Mouse (Mus musculus): ENCODE results near the gene Atoh8. TPM values are rescaled to one million over a fixed set of nuclear protein-coding genes. Genes with fewer than 3 reads are reported as not detected.

Gene Atoh8
- polyA plus RNA-seq, 1 experiment from 2014 or later, result 3.1 TPM

DNA sequence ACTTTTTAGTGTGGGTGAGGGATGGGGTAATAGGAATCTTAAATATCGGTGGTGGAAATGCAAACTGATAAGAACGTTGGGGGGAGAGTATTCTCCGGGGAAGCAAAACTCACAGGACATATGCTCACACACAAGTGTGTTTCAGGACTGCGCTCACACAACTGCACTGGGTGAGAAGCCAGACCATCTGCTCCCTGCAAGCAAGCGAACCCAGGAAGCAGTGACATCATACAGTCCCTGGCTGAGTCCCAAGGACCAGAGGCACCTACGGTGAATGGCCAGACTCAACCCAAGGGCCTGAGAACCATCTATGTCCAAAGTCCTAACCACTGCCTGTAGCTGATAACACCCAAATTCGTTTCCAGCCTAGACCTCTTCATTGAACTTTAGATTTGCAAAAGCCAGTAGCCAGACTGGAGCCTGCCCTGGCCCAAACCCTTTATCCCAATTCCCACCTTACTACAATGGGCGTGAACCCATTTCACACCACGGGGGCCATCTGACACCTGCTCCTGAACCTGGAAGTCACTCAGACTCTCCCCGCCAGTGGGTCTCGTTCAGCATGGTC lies 35.7 kb upstream of the Atoh8 start:
- 80% methylated on average over 11 of the region's 11 CpGs for WGBS
- Histone ChIP-seq H3K4me1 (no peaks in the 10 kb centered on the region), H3K36me3 (no peaks in the 10 kb centered on the region), H3K27ac (replicated peaks) (no peak overlapping the region), H3K4me2 (no peak overlapping the region), H3K27me3 (replicated peaks) (0 out of 2 replicates have a peak, but pooled peaks cover under 1% of the 10 kb centered on the region), H3K9me3 (replicated peaks) (no peaks in the 10 kb centered on the region), H3K9ac (replicated peaks) (no peak overlapping the region), H3K4me3 (replicated peaks) (no peak overlapping the region)
- ATAC-seq (ENCODE audit: low FRiP score), result no peak

DNA sequence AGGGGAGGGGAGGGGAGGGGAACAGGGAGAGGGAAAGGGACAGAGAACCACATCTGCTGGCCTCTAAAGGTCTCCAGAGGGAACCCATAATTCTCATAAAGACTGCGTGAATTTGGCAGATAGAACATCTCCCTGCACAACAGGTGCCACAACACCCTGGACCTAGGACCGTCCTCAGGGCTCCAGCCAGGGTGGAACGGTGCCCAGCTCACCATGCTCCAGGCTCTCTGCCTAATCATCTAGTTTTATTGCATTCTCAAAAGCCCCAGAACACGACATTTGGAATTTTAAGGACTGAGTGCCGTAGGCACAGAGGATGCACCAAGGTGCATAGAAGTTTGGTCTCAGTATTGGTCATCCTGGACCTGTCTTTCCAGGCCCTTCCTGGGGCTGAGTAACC lies 34.9 kb upstream of the Atoh8 start:
- Histone ChIP-seq H3K9me3 (replicated peaks) (no peaks in the 10 kb centered on the region), H3K4me3 (replicated peaks) (no peak overlapping the region), H3K9ac (replicated peaks) (no peak overlapping the region), H3K27ac (replicated peaks) (no peak overlapping the region), H3K4me1 (no peaks in the 10 kb centered on the region), H3K27me3 (replicated peaks) (0 out of 2 replicates have a peak, but pooled peaks cover 5% of the 10 kb centered on the region), H3K36me3 (no peaks in the 10 kb centered on the region), H3K4me2 (no peak overlapping the region)
- 61% methylated on average over 5 of the region's 5 CpGs for WGBS
- ATAC-seq (ENCODE audit: low FRiP score), result no peak

DNA sequence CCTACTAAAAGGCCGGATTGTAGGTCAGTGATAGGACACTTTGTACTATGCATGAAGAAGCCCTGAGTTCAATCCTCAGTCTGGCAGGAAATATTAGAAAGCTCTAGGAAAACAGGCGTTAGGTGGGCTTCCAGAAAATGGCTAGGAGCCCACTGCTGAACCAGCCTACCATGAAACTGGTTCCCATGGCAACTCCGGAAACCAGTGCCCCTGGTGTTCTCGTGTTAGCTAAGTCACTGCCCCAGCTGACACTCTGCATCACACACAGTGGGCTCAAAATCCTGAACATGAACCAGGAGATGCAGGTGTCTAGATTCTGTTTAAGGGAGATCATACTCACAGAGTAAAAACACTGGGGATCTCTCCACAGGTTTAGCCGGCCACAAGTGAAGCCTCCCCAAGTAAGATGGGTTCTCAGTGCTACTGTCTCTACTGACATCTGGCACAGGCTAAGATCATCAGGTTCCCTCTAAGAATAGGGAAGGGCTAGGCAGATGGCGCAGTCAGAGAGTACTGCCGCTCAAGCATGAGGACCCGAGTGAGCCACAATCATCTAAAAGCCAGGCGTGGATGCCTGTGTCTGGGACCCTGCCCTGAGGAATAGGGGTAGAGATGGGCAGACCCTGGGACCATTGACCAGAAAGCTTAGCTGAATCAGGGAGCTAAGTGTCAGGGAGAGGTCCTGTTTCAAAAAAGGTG lies 32.9 kb upstream of the Atoh8 start:
- no peak for ATAC-seq (ENCODE audit: low FRiP score)
- H3K27ac ChIP-seq (replicated peaks), result no peak overlapping the region
- WGBS, result 66% methylated on average over 9 of the region's 9 CpGs

DNA sequence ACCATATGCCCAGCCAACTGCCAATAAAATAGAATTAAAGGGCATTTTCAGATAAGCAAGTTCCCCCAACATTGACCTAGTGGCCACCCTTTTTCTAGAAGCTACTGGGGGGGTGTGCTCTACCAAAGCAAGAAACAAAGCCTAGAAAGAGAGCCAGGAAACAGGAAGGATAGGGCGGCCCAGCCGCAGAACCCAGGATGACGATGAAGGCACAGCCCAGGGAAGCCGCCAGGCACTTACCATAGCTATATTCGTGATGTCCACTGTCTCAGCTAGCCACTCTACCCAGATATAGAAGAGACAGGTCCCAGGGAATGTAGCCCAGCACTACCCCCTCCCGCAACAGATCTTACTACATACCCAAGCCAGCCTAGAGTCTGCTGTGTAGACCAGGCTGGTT lies 30.3 kb upstream of the Atoh8 start:
- Histone ChIP-seq H3K4me1 (peaks cover 3% of the 10 kb centered on the region; the same call in 1 of the 2 replicates), H3K36me3 (no peaks in the 10 kb centered on the region), H3K4me2 (no peak overlapping the region), H3K27ac (replicated peaks) (no peak overlapping the region), H3K4me3 (replicated peaks) (no peak overlapping the region), H3K9me3 (replicated peaks) (no peaks in the 10 kb centered on the region), H3K27me3 (replicated peaks) (0 out of 2 replicates have a peak, but pooled peaks cover 5% of the 10 kb centered on the region), H3K9ac (replicated peaks) (no peak overlapping the region)
- no peak for ATAC-seq (ENCODE audit: low FRiP score)
- 83% methylated on average over 6 of the region's 6 CpGs for WGBS

More for the DNA sequence above, 32.9 kb upstream of the Atoh8 start:
- Histone ChIP-seq H3K9me3 (replicated peaks) (no peaks in the 10 kb centered on the region), H3K9ac (replicated peaks) (no peak overlapping the region), H3K4me2 (no peak overlapping the region), H3K4me3 (replicated peaks) (no peak overlapping the region), H3K27me3 (replicated peaks) (0 out of 2 replicates have a peak, but pooled peaks cover 5% of the 10 kb centered on the region), H3K4me1 (no peaks in the 10 kb centered on the region), H3K36me3 (no peaks in the 10 kb centered on the region)

DNA sequence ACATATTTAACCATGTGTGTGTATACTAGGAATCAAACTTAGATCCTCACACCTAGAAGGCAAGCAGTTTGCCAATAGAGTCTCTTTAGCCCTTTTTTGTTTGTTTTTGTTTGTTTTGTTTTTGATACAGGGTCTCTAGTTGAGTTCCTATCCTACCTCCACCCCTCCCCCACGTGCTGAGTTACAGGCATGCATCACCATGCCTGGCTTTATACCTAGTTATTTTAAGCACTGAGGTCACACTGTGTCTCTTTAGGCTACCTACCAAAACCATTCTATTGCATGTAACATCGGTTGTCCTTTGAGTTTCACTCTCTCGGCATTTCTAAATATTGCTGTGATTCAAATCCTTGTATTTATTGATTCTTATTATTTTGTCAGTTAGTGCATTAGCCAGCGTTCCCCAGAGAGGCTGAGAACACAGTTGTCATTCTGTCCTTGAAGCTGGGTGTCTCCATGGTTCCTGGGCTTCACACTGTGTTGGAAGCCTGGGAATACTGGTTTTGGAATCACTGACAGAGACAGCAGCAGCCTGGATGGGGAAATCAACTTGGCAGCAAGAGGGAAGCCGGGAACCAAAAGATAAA lies 28.4 kb upstream of the Atoh8 start:
- H3K4me1 ChIP-seq, result peaks cover 3% of the 10 kb centered on the region; the same call in 1 of the 2 replicates
- no peak overlapping the region for H3K27ac ChIP-seq (replicated peaks)
- H3K9me3 ChIP-seq (replicated peaks), result no peaks in the 10 kb centered on the region
- H3K36me3 ChIP-seq, result no peaks in the 10 kb centered on the region
- peaks cover 11% of the 10 kb centered on the region; the same call in 1 of the 2 replicates for H3K27me3 ChIP-seq (replicated peaks)
- H3K4me3 ChIP-seq (replicated peaks), result no peak overlapping the region
- WGBS, result 73% methylated on average over 5 of the region's 5 CpGs
- ATAC-seq (ENCODE audit: low FRiP score), result no peak
- H3K9ac ChIP-seq (replicated peaks), result no peak overlapping the region
- H3K4me2 ChIP-seq, result no peak overlapping the region

DNA sequence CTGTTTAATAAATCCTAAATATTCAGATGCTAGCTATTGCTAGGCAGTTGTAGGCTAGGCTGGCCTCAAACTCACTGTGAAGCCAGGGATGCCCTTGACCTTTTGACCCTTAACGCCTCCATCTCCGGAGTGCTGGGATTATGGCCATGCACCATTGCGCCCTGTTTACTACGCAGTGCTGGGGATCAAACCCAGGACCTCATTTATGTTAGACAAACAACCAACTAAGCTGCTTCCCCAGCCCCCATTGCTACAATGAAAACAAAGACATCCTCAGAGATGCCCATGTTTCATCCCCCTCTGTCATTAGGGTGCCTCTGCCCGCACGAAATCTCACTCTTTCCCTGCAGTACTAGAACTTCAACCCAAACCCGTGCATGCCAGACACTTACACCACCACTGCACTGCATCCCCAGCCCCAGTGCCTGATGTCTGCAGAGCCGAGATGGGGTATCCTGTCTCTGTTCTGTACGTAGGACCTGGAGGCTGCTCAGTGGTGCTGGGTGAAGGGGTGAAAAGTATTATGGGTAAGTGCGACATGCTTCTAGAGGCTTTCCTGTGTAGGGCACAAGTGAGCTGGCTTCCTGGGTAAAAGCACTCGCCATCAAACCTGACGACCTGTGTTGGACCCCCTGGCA lies 26.4 kb upstream of the Atoh8 start:
- Histone ChIP-seq H3K27me3 (replicated peaks) (peaks cover 11% of the 10 kb centered on the region; the same call in 1 of the 2 replicates), H3K36me3 (no peaks in the 10 kb centered on the region), H3K4me1 (peaks cover 3% of the 10 kb centered on the region; the same call in 1 of the 2 replicates), H3K9ac (replicated peaks) (no peak overlapping the region), H3K4me2 (no peak overlapping the region), H3K4me3 (replicated peaks) (no peak overlapping the region), H3K9me3 (replicated peaks) (no peaks in the 10 kb centered on the region), H3K27ac (replicated peaks) (no peak overlapping the region)
- WGBS, result 83% methylated on average over 12 of the region's 12 CpGs
- no peak for ATAC-seq (ENCODE audit: low FRiP score)

- no peaks in the 10 kb centered on the region for H3K36me3 ChIP-seq
- H3K4me2 ChIP-seq, result no peak overlapping the region
- H3K9ac ChIP-seq (replicated peaks), result no peak overlapping the region
- peaks cover 3% of the 10 kb centered on the region; the same call in 1 of the 2 replicates for H3K4me1 ChIP-seq
- peak; percentile 90 for ATAC-seq (ENCODE audit: low FRiP score)
- no peak overlapping the region for H3K4me3 ChIP-seq (replicated peaks)
- peaks cover 11% of the 10 kb centered on the region; the same call in 1 of the 2 replicates for H3K27me3 ChIP-seq (replicated peaks)
- WGBS, result 36% methylated on average over 19 of the region's 19 CpGs
- H3K27ac ChIP-seq (replicated peaks), result no peak overlapping the region
- H3K9me3 ChIP-seq (replicated peaks), result no peaks in the 10 kb centered on the region
Observed at GRCm38 (mm10) chr6:72260981-72261682, 25.8 kb upstream of the Atoh8 start.

DNA sequence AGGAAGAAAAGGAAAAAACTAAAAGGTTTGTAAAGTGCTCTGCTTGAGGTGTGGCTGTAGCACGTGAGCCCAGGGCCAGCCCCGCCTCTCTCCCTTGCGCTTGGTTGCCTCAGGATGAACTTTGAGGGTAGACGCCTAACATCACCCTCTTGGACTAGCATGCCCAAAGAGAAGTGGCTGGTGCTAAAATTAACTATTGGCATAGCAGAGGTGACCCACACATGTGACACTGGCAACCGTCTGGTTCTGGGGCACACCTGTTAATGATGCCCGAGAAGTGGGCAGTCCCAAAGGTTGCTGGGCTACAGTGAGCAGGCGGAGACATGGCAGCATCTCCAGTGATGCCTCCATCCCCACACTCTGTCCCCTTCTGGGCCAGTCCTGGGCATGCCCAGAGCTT lies 24.1 kb upstream of the Atoh8 start:
- no peaks in the 10 kb centered on the region for H3K36me3 ChIP-seq
- no peak overlapping the region for H3K4me2 ChIP-seq
- H3K4me1 ChIP-seq, result peaks cover 3% of the 10 kb centered on the region; the same call in 1 of the 2 replicates
- H3K4me3 ChIP-seq (replicated peaks), result no peak overlapping the region
- H3K27ac ChIP-seq (replicated peaks), result no peak overlapping the region
- no peak overlapping the region for H3K9ac ChIP-seq (replicated peaks)
- H3K9me3 ChIP-seq (replicated peaks), result no peaks in the 10 kb centered on the region
- peaks cover 6% of the 10 kb centered on the region; the same call in 1 of the 2 replicates for H3K27me3 ChIP-seq (replicated peaks)
- WGBS, result 80% methylated on average over 7 of the region's 7 CpGs
- ATAC-seq (ENCODE audit: low FRiP score), result no peak

GRCm38 (mm10) chr6:72255294-72255693 lies 19.9 kb upstream of the Atoh8 start:
- Histone ChIP-seq H3K4me3 (replicated peaks) (no peak overlapping the region), H3K4me1 (no peaks in the 10 kb centered on the region), H3K9me3 (replicated peaks) (no peaks in the 10 kb centered on the region), H3K36me3 (no peaks in the 10 kb centered on the region), H3K4me2 (no peak overlapping the region), H3K9ac (replicated peaks) (no peak overlapping the region), H3K27ac (replicated peaks) (no peak overlapping the region), H3K27me3 (replicated peaks) (peaks cover 9% of the 10 kb centered on the region; the same call in 1 of the 2 replicates)
- ATAC-seq (ENCODE audit: low FRiP score), result no peak
- 77% methylated on average over 6 of the region's 6 CpGs for WGBS

- Histone ChIP-seq H3K9ac (replicated peaks) (no peak overlapping the region), H3K4me3 (replicated peaks) (no peak overlapping the region), H3K27me3 (replicated peaks) (peaks cover 5% of the 10 kb centered on the region; the same call in 1 of the 2 replicates), H3K4me2 (no peak overlapping the region), H3K27ac (replicated peaks) (no peak overlapping the region), H3K36me3 (no peaks in the 10 kb centered on the region), H3K9me3 (replicated peaks) (no peaks in the 10 kb centered on the region), H3K4me1 (no peaks in the 10 kb centered on the region)
- ATAC-seq (ENCODE audit: low FRiP score), result no peak
- WGBS, result 55% methylated on average over 10 of the region's 10 CpGs
Observed at GRCm38 (mm10) chr6:72254588-72255075, 19.3 kb upstream of the Atoh8 start.
